Mouse (Mus musculus): Measurements from ENCODE around the gene Scfd1. TPM values are rescaled to one million over a fixed set of nuclear protein-coding genes. Genes with fewer than 3 reads are reported as not detected.

Scfd1 gene
- polyA plus RNA-seq, 1 experiment from 2014 or later, result 76.0 TPM

DNA sequence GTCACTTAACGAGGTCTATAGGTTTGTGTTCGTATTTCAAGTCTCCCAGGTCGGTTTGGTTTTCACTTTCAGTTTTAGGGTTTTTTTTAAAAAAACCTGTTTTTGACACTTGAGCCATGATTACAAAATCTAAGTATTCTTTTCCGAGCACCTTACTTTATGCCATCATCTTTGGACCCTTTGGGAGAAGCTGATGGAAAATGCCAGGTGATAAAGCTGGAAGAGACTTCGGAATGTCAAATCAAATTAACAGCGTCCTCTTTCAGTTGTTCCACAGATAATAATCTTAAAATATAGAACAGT is 529 bp downstream of the Scfd1 start:
- H3K4me3 ChIP-seq (ENCODE audit: low read length), result peak overlapping the region; percentile 61
- 18% methylated on average over 6 of the region's 6 CpGs for WGBS
- H3K4me1 ChIP-seq (ENCODE audit: control insufficient read depth, insufficient read depth, low read length), result no peaks in the 10 kb centered on the region
- no peak for ATAC-seq
- H3K27ac ChIP-seq (ENCODE audit: low read length), result peak overlapping the region; percentile 84
- H3K4me2 ChIP-seq (ENCODE audit: low read depth, low read length), result peak overlapping the region; percentile 65
- no peaks in the 10 kb centered on the region for H3K9me3 ChIP-seq (ENCODE audit: control insufficient read depth, low read length)
- H3K9ac ChIP-seq (ENCODE audit: low read depth, low read length), result peak overlapping the region; percentile 90
- no peaks in the 10 kb centered on the region for H3K27me3 ChIP-seq (replicated peaks; ENCODE audit: control insufficient read depth, insufficient read depth, low read length)
- no peaks in the 10 kb centered on the region for H3K36me3 ChIP-seq (ENCODE audit: control insufficient read depth, insufficient read depth, low read length)

DNA sequence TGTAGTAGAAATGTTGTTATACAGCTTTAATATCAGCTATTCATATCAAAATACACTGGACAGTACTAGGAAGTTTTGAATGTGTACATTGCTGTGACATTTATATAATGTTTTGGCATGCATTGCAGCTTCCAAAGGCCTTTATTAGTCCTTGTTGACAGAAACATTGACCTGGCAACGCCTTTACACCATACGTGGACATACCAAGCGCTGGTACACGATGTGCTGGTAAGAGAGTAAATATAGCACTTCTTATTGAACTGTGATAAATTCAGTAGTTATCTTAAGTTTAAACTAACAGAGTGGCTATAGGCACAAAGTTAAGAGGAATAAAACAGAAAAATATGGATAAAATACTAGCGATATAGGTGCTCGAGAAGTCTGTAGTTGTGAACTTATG is 22.6 kb downstream of the Scfd1 start:
- no peak overlapping the region for H3K9ac ChIP-seq (ENCODE audit: low read depth, low read length)
- H3K4me1 ChIP-seq (ENCODE audit: control insufficient read depth, insufficient read depth, low read length), result no peaks in the 10 kb centered on the region
- H3K4me2 ChIP-seq (ENCODE audit: low read depth, low read length), result no peak overlapping the region
- no peaks in the 10 kb centered on the region for H3K9me3 ChIP-seq (ENCODE audit: control insufficient read depth, low read length)
- ATAC-seq, result no peak
- WGBS, result 93% methylated on average over 6 of the region's 6 CpGs
- no peak overlapping the region for H3K4me3 ChIP-seq (ENCODE audit: low read length)
- no peaks in the 10 kb centered on the region for H3K27me3 ChIP-seq (replicated peaks; ENCODE audit: control insufficient read depth, insufficient read depth, low read length)
- 0 out of 2 replicates have a peak, but pooled peaks cover 4% of the 10 kb centered on the region for H3K36me3 ChIP-seq (ENCODE audit: control insufficient read depth, insufficient read depth, low read length)
- no peak overlapping the region for H3K27ac ChIP-seq (ENCODE audit: low read length)

DNA sequence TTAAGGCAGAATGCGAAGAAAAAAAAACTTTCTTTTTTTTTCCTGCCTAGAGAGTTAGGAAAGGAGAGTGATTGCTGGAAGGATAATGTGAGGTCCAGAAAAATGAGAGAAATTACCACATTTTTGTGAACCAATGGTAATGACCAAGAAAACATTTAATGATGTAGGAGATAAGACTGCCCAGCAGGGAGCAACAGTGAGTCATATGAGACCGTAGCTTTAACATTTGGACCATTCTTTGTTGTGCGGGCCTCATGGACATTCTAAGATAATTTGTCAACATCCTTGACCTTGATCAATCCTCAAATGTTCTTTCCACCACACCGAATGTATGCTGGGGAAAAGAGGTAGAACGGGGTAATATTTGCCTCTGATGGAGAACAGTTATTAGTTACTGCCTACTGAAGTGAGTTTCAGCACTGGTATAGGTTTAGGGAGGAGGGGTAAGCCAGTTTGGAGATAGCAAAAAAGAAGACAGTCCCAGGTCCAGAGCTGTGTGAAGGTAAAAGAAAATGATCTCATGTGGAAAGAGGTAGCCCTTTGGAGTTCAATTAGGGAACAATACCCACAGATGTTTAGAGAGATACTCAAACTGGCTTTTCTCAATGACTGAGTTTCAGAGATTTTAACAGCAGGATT is 24.9 kb downstream of the Scfd1 start:
- Histone ChIP-seq H3K27ac (ENCODE audit: low read length) (no peak overlapping the region), H3K9ac (ENCODE audit: low read depth, low read length) (no peak overlapping the region), H3K4me1 (ENCODE audit: control insufficient read depth, insufficient read depth, low read length) (no peaks in the 10 kb centered on the region), H3K4me3 (ENCODE audit: low read length) (no peak overlapping the region), H3K36me3 (ENCODE audit: control insufficient read depth, insufficient read depth, low read length) (0 out of 2 replicates have a peak, but pooled peaks cover 4% of the 10 kb centered on the region), H3K9me3 (ENCODE audit: control insufficient read depth, low read length) (no peaks in the 10 kb centered on the region), H3K27me3 (replicated peaks; ENCODE audit: control insufficient read depth, insufficient read depth, low read length) (no peaks in the 10 kb centered on the region), H3K4me2 (ENCODE audit: low read depth, low read length) (no peak overlapping the region)
- WGBS, result 73% methylated on average over 5 of the region's 5 CpGs
- no peak for ATAC-seq

DNA sequence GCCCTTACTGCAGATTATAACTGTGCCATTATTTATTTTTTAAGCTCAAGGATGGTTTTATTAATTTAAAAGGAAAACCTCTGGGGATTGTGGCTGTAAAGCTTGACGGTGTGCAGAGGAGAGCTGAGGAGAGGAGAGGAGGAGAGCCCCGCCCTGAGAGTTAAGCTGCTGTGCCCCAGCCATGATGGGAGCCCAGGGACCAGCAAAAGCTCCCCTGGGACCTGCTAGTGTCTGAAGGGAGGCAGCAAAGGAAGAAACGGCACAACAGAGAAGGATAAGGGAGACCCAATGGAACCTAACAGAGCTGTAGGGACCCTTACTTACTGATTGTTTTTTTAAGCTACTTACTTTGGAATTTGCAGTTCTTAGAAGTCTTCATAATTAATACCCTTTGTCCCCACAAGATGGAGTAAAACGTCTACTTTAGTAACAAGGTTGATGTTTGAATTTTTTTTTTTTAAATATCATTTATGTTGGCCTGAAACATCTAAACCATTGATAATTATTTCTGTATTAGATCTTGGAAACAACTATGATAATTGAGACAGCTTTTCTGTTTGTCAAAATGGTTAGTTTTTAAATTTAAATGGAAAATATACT is 26.8 kb downstream of the Scfd1 start:
- Histone ChIP-seq H3K27ac (ENCODE audit: low read length) (no peak overlapping the region), H3K27me3 (replicated peaks; ENCODE audit: control insufficient read depth, insufficient read depth, low read length) (no peaks in the 10 kb centered on the region), H3K4me3 (ENCODE audit: low read length) (no peak overlapping the region), H3K9ac (ENCODE audit: low read depth, low read length) (no peak overlapping the region), H3K9me3 (ENCODE audit: control insufficient read depth, low read length) (no peaks in the 10 kb centered on the region), H3K36me3 (ENCODE audit: control insufficient read depth, insufficient read depth, low read length) (0 out of 2 replicates have a peak, but pooled peaks cover 4% of the 10 kb centered on the region), H3K4me1 (ENCODE audit: control insufficient read depth, insufficient read depth, low read length) (no peaks in the 10 kb centered on the region), H3K4me2 (ENCODE audit: low read depth, low read length) (no peak overlapping the region)
- WGBS, result 64% methylated on average over 4 of the region's 4 CpGs
- no peak for ATAC-seq

DNA sequence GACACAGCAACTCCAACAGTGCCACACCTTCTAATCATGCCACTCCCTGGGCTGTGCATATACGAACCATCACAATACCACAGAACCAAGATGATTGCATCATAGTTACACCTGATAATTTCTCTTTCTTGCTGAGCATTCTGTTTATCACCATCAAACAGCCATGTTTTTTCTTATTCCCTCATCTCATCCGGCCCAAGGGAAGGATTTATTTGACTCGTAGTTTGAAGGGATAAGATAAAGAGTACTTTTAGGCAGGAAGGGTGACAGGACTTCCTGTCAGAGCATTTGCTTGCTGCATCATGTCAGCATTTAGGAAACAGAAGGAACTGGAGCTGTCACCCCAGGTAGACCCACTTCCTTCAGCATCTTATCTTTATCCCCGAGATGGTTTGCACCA is 34.1 kb downstream of the Scfd1 start:
- no peak overlapping the region for H3K27ac ChIP-seq (ENCODE audit: low read length)
- H3K36me3 ChIP-seq (ENCODE audit: control insufficient read depth, insufficient read depth, low read length), result peaks cover 9% of the 10 kb centered on the region; the same call in 1 of the 2 replicates
- no peaks in the 10 kb centered on the region for H3K9me3 ChIP-seq (ENCODE audit: control insufficient read depth, low read length)
- no peaks in the 10 kb centered on the region for H3K4me1 ChIP-seq (ENCODE audit: control insufficient read depth, insufficient read depth, low read length)
- H3K27me3 ChIP-seq (replicated peaks; ENCODE audit: control insufficient read depth, insufficient read depth, low read length), result no peaks in the 10 kb centered on the region
- no peak for ATAC-seq
- 85% methylated on average over 4 of the region's 4 CpGs for WGBS
- no peak overlapping the region for H3K4me3 ChIP-seq (ENCODE audit: low read length)
- H3K9ac ChIP-seq (ENCODE audit: low read depth, low read length), result no peak overlapping the region
- no peak overlapping the region for H3K4me2 ChIP-seq (ENCODE audit: low read depth, low read length)

DNA sequence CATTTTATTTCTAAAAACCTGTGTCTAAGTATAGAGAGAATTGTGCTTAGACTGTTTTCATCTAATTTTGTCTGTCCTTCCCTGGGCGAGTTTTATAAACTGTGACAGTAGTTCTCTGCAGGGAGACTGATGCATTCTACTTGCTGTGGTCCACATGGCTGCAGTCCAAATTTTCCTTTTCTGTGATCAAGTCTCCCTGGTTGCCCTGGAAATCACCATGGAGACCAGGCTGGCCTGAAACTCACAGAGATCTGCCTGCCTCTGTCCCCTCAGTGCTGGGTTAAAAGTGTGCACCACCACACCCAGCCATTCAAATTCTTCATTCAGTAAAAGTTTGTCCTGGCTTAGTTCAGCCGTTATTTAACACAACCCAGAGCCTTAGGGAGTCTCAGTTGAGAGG is 60.2 kb downstream of the Scfd1 start:
- no peak overlapping the region for H3K4me3 ChIP-seq (ENCODE audit: low read length)
- no peaks in the 10 kb centered on the region for H3K4me1 ChIP-seq (ENCODE audit: control insufficient read depth, insufficient read depth, low read length)
- ATAC-seq, result no peak
- WGBS, result 92% methylated on average over 2 of the region's 2 CpGs
- H3K9me3 ChIP-seq (ENCODE audit: control insufficient read depth, low read length), result no peaks in the 10 kb centered on the region
- H3K36me3 ChIP-seq (ENCODE audit: control insufficient read depth, insufficient read depth, low read length), result peaks cover 14% of the 10 kb centered on the region
- H3K9ac ChIP-seq (ENCODE audit: low read depth, low read length), result no peak overlapping the region
- H3K27me3 ChIP-seq (replicated peaks; ENCODE audit: control insufficient read depth, insufficient read depth, low read length), result no peaks in the 10 kb centered on the region
- no peak overlapping the region for H3K4me2 ChIP-seq (ENCODE audit: low read depth, low read length)
- H3K27ac ChIP-seq (ENCODE audit: low read length), result no peak overlapping the region

DNA sequence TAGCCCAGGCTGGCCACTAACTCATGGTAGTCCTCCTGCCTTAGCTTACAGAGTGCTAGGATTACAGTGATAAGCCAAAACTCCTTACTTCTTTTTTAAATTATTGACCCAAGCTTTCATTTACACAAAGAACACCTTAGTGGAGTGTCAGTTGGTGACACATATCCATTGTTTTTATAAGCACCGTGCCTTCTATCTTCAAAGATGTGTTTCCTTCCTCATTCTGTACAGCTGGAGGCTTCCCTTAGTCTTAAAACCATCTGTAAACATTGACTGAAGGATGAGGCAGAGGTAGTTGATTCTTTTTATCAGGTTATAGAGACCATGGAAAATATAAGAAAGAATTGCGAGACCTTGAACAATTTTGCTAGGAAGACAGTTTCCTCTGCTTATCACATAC is 61.0 kb downstream of the Scfd1 start:
- no peak overlapping the region for H3K27ac ChIP-seq (ENCODE audit: low read length)
- no peak for ATAC-seq
- no peak overlapping the region for H3K4me2 ChIP-seq (ENCODE audit: low read depth, low read length)
- no peak overlapping the region for H3K4me3 ChIP-seq (ENCODE audit: low read length)
- no peak overlapping the region for H3K9ac ChIP-seq (ENCODE audit: low read depth, low read length)
- no peaks in the 10 kb centered on the region for H3K9me3 ChIP-seq (ENCODE audit: control insufficient read depth, low read length)
- no peaks in the 10 kb centered on the region for H3K27me3 ChIP-seq (replicated peaks; ENCODE audit: control insufficient read depth, insufficient read depth, low read length)
- H3K4me1 ChIP-seq (ENCODE audit: control insufficient read depth, insufficient read depth, low read length), result no peaks in the 10 kb centered on the region
- 80% methylated on average over 2 of the region's 2 CpGs for WGBS
- H3K36me3 ChIP-seq (ENCODE audit: control insufficient read depth, insufficient read depth, low read length), result peaks cover 14% of the 10 kb centered on the region

DNA sequence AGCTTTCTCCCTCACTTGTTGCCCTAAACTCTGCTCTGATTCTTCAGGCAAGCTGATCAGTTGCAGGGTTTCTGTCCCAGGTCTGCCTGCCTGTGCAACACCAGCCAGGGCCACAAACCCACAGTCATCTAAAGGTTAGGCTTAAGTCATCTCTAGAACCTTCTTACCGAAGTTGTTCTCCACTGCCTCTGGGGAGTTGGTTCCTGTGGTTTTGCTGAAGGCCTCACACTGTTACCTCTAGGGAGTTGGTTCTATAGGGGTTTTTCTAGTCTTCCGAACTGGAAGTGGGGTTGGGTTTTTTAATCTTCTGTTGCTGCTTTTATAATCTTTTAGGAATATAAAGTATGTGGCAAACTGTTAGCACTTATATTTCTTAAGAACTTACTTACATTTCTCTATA is 72.0 kb downstream of the Scfd1 start:
- Histone ChIP-seq H3K4me3 (ENCODE audit: low read length) (no peak overlapping the region), H3K4me1 (ENCODE audit: control insufficient read depth, insufficient read depth, low read length) (no peaks in the 10 kb centered on the region), H3K9ac (ENCODE audit: low read depth, low read length) (no peak overlapping the region), H3K27ac (ENCODE audit: low read length) (no peak overlapping the region), H3K27me3 (replicated peaks; ENCODE audit: control insufficient read depth, insufficient read depth, low read length) (no peaks in the 10 kb centered on the region), H3K4me2 (ENCODE audit: low read depth, low read length) (no peak overlapping the region), H3K36me3 (ENCODE audit: control insufficient read depth, insufficient read depth, low read length) (0 out of 2 replicates have a peak, but pooled peaks cover 8% of the 10 kb centered on the region), H3K9me3 (ENCODE audit: control insufficient read depth, low read length) (no peaks in the 10 kb centered on the region)
- ATAC-seq, result no peak
- 88% methylated on average over 2 of the region's 2 CpGs for WGBS

DNA sequence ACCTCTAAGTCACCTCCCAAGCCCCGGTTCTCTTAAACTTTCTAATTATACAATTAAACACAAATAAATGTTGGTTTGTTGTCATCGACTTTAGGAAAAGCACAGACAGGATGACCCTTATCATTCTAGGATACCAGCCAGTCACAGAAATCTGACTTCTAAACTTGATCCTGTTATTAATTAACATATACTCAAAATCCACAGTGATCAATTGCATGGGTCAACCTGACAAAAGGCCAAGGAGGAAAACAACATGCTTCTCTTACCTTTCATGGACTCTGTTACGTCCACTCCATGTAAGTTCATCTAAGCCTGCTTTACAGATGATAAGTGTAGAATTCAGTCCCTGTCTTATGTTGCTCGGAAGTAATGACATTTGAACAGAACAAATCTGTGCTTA is 93.6 kb downstream of the Scfd1 start:
- 85% methylated on average over 4 of the region's 4 CpGs for WGBS
- no peaks in the 10 kb centered on the region for H3K36me3 ChIP-seq (ENCODE audit: control insufficient read depth, insufficient read depth, low read length)
- ATAC-seq, result no peak
- H3K9ac ChIP-seq (ENCODE audit: low read depth, low read length), result no peak overlapping the region
- no peaks in the 10 kb centered on the region for H3K27me3 ChIP-seq (replicated peaks; ENCODE audit: control insufficient read depth, insufficient read depth, low read length)
- H3K4me3 ChIP-seq (ENCODE audit: low read length), result no peak overlapping the region
- H3K9me3 ChIP-seq (ENCODE audit: control insufficient read depth, low read length), result no peaks in the 10 kb centered on the region
- H3K4me2 ChIP-seq (ENCODE audit: low read depth, low read length), result no peak overlapping the region
- H3K27ac ChIP-seq (ENCODE audit: low read length), result no peak overlapping the region
- no peaks in the 10 kb centered on the region for H3K4me1 ChIP-seq (ENCODE audit: control insufficient read depth, insufficient read depth, low read length)

DNA sequence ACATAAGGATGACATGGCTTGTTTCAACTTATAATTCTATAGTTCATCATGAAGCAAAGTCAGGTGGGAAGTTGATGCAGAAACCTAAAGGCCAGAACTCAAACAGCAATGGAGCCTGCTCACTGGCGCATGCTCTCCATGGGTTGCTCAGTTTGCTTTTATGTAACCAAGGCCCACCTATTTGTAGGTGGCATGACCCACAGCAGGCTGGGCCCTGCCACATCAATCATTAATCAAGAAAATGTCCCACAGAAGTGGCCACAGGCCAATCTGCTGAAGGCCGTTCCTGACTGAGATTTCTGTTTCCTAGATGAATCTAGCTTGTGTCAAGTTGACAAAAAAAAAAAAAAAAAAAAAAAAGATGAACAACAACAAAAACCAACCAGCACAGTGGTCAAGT is 103.9 kb downstream of the Scfd1 start:
- WGBS, result 82% methylated on average over 2 of the region's 2 CpGs
- H3K36me3 ChIP-seq (ENCODE audit: control insufficient read depth, insufficient read depth, low read length), result no peaks in the 10 kb centered on the region
- no peak for ATAC-seq
- H3K4me1 ChIP-seq (ENCODE audit: control insufficient read depth, insufficient read depth, low read length), result no peaks in the 10 kb centered on the region
- no peak overlapping the region for H3K4me3 ChIP-seq (ENCODE audit: low read length)
- no peak overlapping the region for H3K9ac ChIP-seq (ENCODE audit: low read depth, low read length)
- no peak overlapping the region for H3K27ac ChIP-seq (ENCODE audit: low read length)
- H3K9me3 ChIP-seq (ENCODE audit: control insufficient read depth, low read length), result no peaks in the 10 kb centered on the region
- no peaks in the 10 kb centered on the region for H3K27me3 ChIP-seq (replicated peaks; ENCODE audit: control insufficient read depth, insufficient read depth, low read length)
- H3K4me2 ChIP-seq (ENCODE audit: low read depth, low read length), result no peak overlapping the region
